Mouse (Mus musculus): Measurements from ENCODE around the gene Kif2a.
A peak's percentile ranks its signal among the peaks of the same experiment; 100 is the strongest.
"Not testable (repeated sequence)": the region's sequence is repeated elsewhere in the genome, so short reads cannot be mapped to it uniquely, and the experiment has no call there.

The Kif2a gene

GRCm38 (mm10) chr13:106928296-106928695 lies 93.6 kb downstream of the Kif2a start:
- no peak for DNase-seq

- not testable (repeated sequence) for DNase-seq
Observed at GRCm38 (mm10) chr13:106925921-106926320, 96.0 kb downstream of the Kif2a start.

GRCm38 (mm10) chr13:106918322-106919050 lies 103.4 kb downstream of the Kif2a start:
- peak; percentile 68 for DNase-seq

GRCm38 (mm10) chr13:106913125-106913736 lies 108.7 kb downstream of the Kif2a start:
- no peak for DNase-seq

- DNase-seq = no peak
Observed at GRCm38 (mm10) chr13:106910096-106910495, 111.8 kb downstream of the Kif2a start.
